8 mouse cellular contexts compared by ENCODE assay signal in genomic region chr1:128592961-128593501, GRCm38 (mm10). TPM values are rescaled to one million over a fixed set of nuclear protein-coding genes. Genes with fewer than 3 reads are reported as not detected.
DNase-seq lines count a peak whose midpoint lies in the region; ATAC-seq lines count a peak whose summit lies in the region.

No protein-coding gene starts in this region.

- H3K4me1 ChIP-seq in forebrain, embryonic 13.5 days, result peaks cover 58% of the 10 kb centered on the region

- H3K4me3 ChIP-seq in forebrain, embryonic 13.5 days, result peak overlapping the region; percentile 63

- 2% methylated on average over 24 of the region's 24 CpGs for WGBS in forebrain, embryonic 13.5 days

- intact Hi-C loops in heart, postnatal 25 days (cut with DNase I), result loop anchor here (2.0 to 5.0 kb wide), 4 partner anchors 109 to 232 kb away; no protein-coding TSS in a partner anchor

- no peaks in the 10 kb centered on the region for H3K9me3 ChIP-seq in forebrain, embryonic 13.5 days (replicated peaks)

- peak; percentile 56 for DNase-seq in CD4-positive, CD25-positive, alpha-beta regulatory T cell, adult 2 months (ENCODE audit: low read depth, low spot score)
- DNase-seq in heart, postnatal 25 days (ENCODE audit: low spot score), result peak; percentile 40
- peak; percentile 42 to 47 for DNase-seq in layer of hippocampus, postnatal 25 days (ENCODE audit: extremely low spot score in 1 of 2, low spot score in 1 of 2)
- DNase-seq in lung, postnatal 10 days, result peak; percentile 77
- peak; percentile 61 to 74 for DNase-seq in right cerebral cortex, adult 2 months (ENCODE audit: low spot score in 2 of 2)
- DNase-seq in cerebellum, adult 11 months, result no peak

- peaks cover 10% of the 10 kb centered on the region for H3K36me3 ChIP-seq in forebrain, embryonic 13.5 days (ENCODE audit: poor library complexity, severe bottlenecking)

- H3K27me3 ChIP-seq in forebrain, embryonic 13.5 days, result peaks cover 13% of the 10 kb centered on the region; the same call in 1 of the 2 replicates

- peak overlapping the region; percentile 65 for H3K27ac ChIP-seq in forebrain, embryonic 13.5 days

- ATAC-seq in activated CD4-positive, CD25-positive, alpha-beta regulatory T cell, adult 4 months, result peak; percentile 6
- ATAC-seq in forebrain, embryonic 13.5 days, result peak; percentile 61

- H3K4me2 ChIP-seq in forebrain, embryonic 13.5 days, result peak overlapping the region; percentile 85

- H3K9ac ChIP-seq in forebrain, embryonic 13.5 days, result peak overlapping the region; percentile 73

RNA-seq across cellular contexts. Expression of gene Cxcr4, which starts 0.9 kb away (rescaled TPM):
- polyA plus RNA-seq in activated CD4-positive, CD25-positive, alpha-beta regulatory T cell, adult 4 months (2017; shearing (Covaris generic)), result 10 to 100 TPM in 1 of 2 experiments, 1 to 10 TPM in 1; 7.4 to 16.6 TPM
- polyA plus RNA-seq in forebrain, embryonic 13.5 days (2015; fragmentation: Nextera tagmentation; extraction: Ambion mirVana), result 5.8 and 9.1 TPM in 2 replicates
- 10 to 100 TPM; 10.0 to 11.2 TPM for total RNA-seq in heart, postnatal 25 days (2021)
- total RNA-seq in layer of hippocampus, postnatal 25 days (2021), result 1 to 10 TPM; 7.7 to 8.9 TPM
